Mouse (Mus musculus): ENCODE data around the gene Lce1a1. TPM values are rescaled to one million over a fixed set of nuclear protein-coding genes. Genes with fewer than 3 reads are reported as not detected.

The Lce1a1 gene
- polyA plus RNA-seq, 1 experiment from 2014 or later = not detected

- no peak for DNase-seq
- no peaks in the 10 kb centered on the region for H3K27me3 ChIP-seq (ENCODE audit: insufficient read depth, low read length)
- no peaks in the 10 kb centered on the region for H3K9me3 ChIP-seq (ENCODE audit: low read length)
- H3K4me2 ChIP-seq (ENCODE audit: low read depth, low read length) = no peak within 1 kb of the TSS
- H3K36me3 ChIP-seq (replicated peaks; ENCODE audit: insufficient read depth, low read length) = no peaks in the 10 kb centered on the region
- no peak for TF ChIP-seq EP300 (IDR thresholded peaks at IDR 0.05; ENCODE audit: low read depth)
- TF ChIP-seq CTCF (IDR thresholded peaks at IDR 0.05; ENCODE audit: low read depth) = no peak
- H3K27ac ChIP-seq (ENCODE audit: low read depth) = no peak within 1 kb of the TSS
- no peak for ATAC-seq
- no peaks in the 10 kb centered on the region for H3K4me1 ChIP-seq (ENCODE audit: insufficient read depth)
- no peak within 1 kb of the TSS for H3K4me3 ChIP-seq (ENCODE audit: low read depth, low read length)
- no peak within 1 kb of the TSS for H3K9ac ChIP-seq (replicated peaks)
Observed at GRCm38 (mm10) chr3:92656826-92657225, 8.7 kb upstream of the Lce1a1 start, which contains the start of gene Lce1b. Gene Lce1b (minus strand): TSS chr3:92656926.

DNA sequence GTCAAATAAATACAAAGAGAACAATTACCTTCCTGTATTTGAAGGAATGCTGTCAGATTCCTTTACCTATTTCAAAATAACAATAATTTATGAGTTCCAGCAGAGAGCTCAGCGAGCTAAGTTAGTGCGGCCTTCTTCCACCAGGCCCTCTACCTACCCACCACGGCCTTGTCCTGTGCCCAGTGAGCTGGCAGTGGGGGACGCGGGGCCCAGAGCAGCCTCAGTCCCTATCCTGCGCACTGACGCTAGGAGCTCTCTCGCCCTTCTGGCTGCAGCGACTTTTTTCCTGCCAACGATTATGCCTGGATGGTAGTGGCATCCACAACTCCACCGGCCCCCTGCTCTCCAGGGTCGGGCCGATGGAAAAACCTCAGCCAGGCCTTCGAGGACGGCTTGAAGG, 8.3 kb downstream of the Lce1a1 start:
- 85% methylated on average over 15 of the region's 15 CpGs for WGBS (ENCODE audit: insufficient replicate concordance)

DNA sequence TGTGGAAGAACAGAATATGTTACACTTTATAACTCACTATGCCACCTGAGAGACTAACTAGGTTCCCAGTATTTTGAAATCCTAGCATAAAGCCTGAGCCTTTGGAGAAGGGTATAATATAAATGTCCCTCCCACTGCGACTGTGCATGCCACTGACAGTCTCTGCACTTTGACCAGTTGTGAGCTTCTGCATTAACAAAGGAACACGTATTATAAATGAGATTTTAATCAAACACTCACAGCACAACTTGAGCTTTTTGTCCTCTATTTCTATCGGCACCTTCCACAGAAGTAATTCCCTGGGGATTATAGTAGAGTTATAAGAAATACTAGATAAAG, 9.5 kb downstream of the Lce1a1 start:
- H3K27ac ChIP-seq (ENCODE audit: low read depth) = no peak overlapping the region

More for the DNA sequence above, 8.3 kb downstream of the Lce1a1 start:
- ATAC-seq (no peak), DNase-seq (no peak)
- Histone ChIP-seq H3K4me1 (ENCODE audit: insufficient read depth) (no peaks in the 10 kb centered on the region), H3K9me3 (ENCODE audit: low read length) (no peaks in the 10 kb centered on the region), H3K9ac (replicated peaks) (no peak overlapping the region), H3K27me3 (ENCODE audit: insufficient read depth, low read length) (no peaks in the 10 kb centered on the region), H3K4me3 (ENCODE audit: low read depth, low read length) (no peak overlapping the region), H3K4me2 (ENCODE audit: low read depth, low read length) (no peak overlapping the region), H3K36me3 (replicated peaks; ENCODE audit: insufficient read depth, low read length) (no peaks in the 10 kb centered on the region), H3K27ac (ENCODE audit: low read depth) (no peak overlapping the region)
- TF ChIP-seq CTCF (IDR thresholded peaks at IDR 0.05; ENCODE audit: low read depth) (no peak), EP300 (IDR thresholded peaks at IDR 0.05; ENCODE audit: low read depth) (no peak)

GRCm38 (mm10) chr3:92637745-92638652, 10.1 kb downstream of the Lce1a1 start:
- no peaks in the 10 kb centered on the region for H3K36me3 ChIP-seq (replicated peaks; ENCODE audit: insufficient read depth, low read length)
- H3K4me2 ChIP-seq (ENCODE audit: low read depth, low read length) = no peak overlapping the region
- no peak for DNase-seq
- H3K9ac ChIP-seq (replicated peaks) = no peak overlapping the region
- H3K27ac ChIP-seq (ENCODE audit: low read depth) = no peak overlapping the region
- H3K4me1 ChIP-seq (ENCODE audit: insufficient read depth) = no peaks in the 10 kb centered on the region
- WGBS (ENCODE audit: insufficient replicate concordance) = 41% methylated on average over 1 of the region's 1 CpGs
- TF ChIP-seq CTCF (IDR thresholded peaks at IDR 0.05; ENCODE audit: low read depth) (no peak), EP300 (IDR thresholded peaks at IDR 0.05; ENCODE audit: low read depth) (no peak)
- no peaks in the 10 kb centered on the region for H3K27me3 ChIP-seq (ENCODE audit: insufficient read depth, low read length)
- no peak for ATAC-seq
- no peaks in the 10 kb centered on the region for H3K9me3 ChIP-seq (ENCODE audit: low read length)
- H3K4me3 ChIP-seq (ENCODE audit: low read depth, low read length) = no peak overlapping the region

More for the DNA sequence above, 9.5 kb downstream of the Lce1a1 start:
- 66% methylated on average over 3 of the region's 3 CpGs for WGBS (ENCODE audit: insufficient replicate concordance)
- Histone ChIP-seq H3K27me3 (ENCODE audit: insufficient read depth, low read length) (no peaks in the 10 kb centered on the region), H3K4me1 (ENCODE audit: insufficient read depth) (no peaks in the 10 kb centered on the region), H3K4me2 (ENCODE audit: low read depth, low read length) (no peak overlapping the region), H3K9ac (replicated peaks) (no peak overlapping the region), H3K36me3 (replicated peaks; ENCODE audit: insufficient read depth, low read length) (no peaks in the 10 kb centered on the region), H3K9me3 (ENCODE audit: low read length) (no peaks in the 10 kb centered on the region), H3K4me3 (ENCODE audit: low read depth, low read length) (no peak overlapping the region)
- ATAC-seq (no peak), DNase-seq (no peak)
- TF ChIP-seq CTCF (IDR thresholded peaks at IDR 0.05; ENCODE audit: low read depth) (no peak), EP300 (IDR thresholded peaks at IDR 0.05; ENCODE audit: low read depth) (no peak)

DNA sequence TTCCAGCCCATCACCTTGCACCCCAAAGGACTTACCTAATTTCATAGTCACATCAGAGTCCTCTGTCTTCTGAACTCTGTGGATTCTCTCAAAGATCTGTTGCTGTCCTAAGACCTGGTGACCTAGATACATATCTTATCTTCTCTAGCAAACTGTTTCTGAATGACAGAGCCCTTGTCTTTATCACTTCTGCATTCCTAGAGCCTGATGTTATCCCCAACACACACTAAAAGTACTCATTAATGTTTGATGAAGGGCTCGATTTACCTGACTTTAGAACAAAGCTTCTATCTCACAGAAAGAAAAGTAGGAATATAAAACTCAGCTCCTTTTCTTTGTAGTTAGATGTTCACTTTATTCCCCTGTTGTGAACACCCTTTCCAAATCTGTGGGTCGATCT, 26.5 kb downstream of the Lce1a1 start, which contains the start of gene Lce6a:
TSS of gene Lce6a (minus strand) at position 101 of the 400 bp plus-strand sequence.
- TF ChIP-seq EP300 (IDR thresholded peaks at IDR 0.05; ENCODE audit: low read depth) (no peak), CTCF (IDR thresholded peaks at IDR 0.05; ENCODE audit: low read depth) (no peak)

DNA sequence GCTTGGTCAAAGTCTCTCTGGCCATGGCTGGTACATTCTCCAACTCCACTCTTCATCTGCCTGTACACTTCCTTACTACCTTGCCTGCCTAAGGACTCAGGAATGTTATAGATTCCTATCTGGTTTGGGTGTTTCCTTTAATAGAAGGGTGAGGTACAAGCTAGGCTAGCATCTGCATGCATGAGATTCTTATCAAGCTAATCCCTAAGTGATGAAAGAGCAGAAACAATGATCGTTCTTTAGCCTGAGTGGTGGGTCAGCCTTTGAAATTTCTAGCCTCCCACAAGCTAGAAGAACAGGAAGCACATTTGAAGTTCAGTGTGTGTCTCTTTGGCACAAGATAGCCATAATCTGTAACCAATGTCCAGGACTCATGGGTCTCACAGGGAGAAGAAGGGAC, 38.3 kb downstream of the Lce1a1 start:
- no peaks in the 10 kb centered on the region for H3K4me1 ChIP-seq (ENCODE audit: insufficient read depth)
- 32% methylated on average over 1 of the region's 1 CpGs for WGBS (ENCODE audit: insufficient replicate concordance)
- no peak overlapping the region for H3K27ac ChIP-seq (ENCODE audit: low read depth)

More for the DNA sequence above, 26.5 kb downstream of the Lce1a1 start, which contains the start of gene Lce6a:
- WGBS (ENCODE audit: insufficient replicate concordance) = 48% methylated on average over 2 of the region's 2 CpGs
- H3K4me3 ChIP-seq (ENCODE audit: low read depth, low read length) = no peak within 1 kb of the TSS
- DNase-seq (no peak), ATAC-seq (no peak)
- no peaks in the 10 kb centered on the region for H3K27me3 ChIP-seq (ENCODE audit: insufficient read depth, low read length)
- H3K4me2 ChIP-seq (ENCODE audit: low read depth, low read length) = no peak within 1 kb of the TSS
- no peaks in the 10 kb centered on the region for H3K9me3 ChIP-seq (ENCODE audit: low read length)
- H3K27ac ChIP-seq (ENCODE audit: low read depth) = no peak within 1 kb of the TSS
- no peaks in the 10 kb centered on the region for H3K4me1 ChIP-seq (ENCODE audit: insufficient read depth)
- no peaks in the 10 kb centered on the region for H3K36me3 ChIP-seq (replicated peaks; ENCODE audit: insufficient read depth, low read length)
- H3K9ac ChIP-seq (replicated peaks) = no peak within 1 kb of the TSS

More for the DNA sequence above, 38.3 kb downstream of the Lce1a1 start:
- TF ChIP-seq CTCF (IDR thresholded peaks at IDR 0.05; ENCODE audit: low read depth) (no peak), EP300 (IDR thresholded peaks at IDR 0.05; ENCODE audit: low read depth) (no peak)
- Histone ChIP-seq H3K27me3 (ENCODE audit: insufficient read depth, low read length) (no peaks in the 10 kb centered on the region), H3K9ac (replicated peaks) (no peak overlapping the region), H3K36me3 (replicated peaks; ENCODE audit: insufficient read depth, low read length) (no peaks in the 10 kb centered on the region), H3K9me3 (ENCODE audit: low read length) (no peaks in the 10 kb centered on the region), H3K4me3 (ENCODE audit: low read depth, low read length) (no peak overlapping the region), H3K4me2 (ENCODE audit: low read depth, low read length) (no peak overlapping the region)
- DNase-seq (no peak), ATAC-seq (no peak)
